Mouse (Mus musculus): ENCODE measurements at regions not wholly inside any gene's neighbourhood (a gene's known extent, or its start where the extent isn't known, plus 50 kb on each side); places are given as distances from the start of the nearest gene placed in this dataset.

- DNase-seq = no peak
Observed at GRCm38 (mm10) chr17:80789706-80790105, 61.4 kb upstream of the Map4k3 start.

- DNase-seq = no peak
Observed at GRCm38 (mm10) chr17:80789000-80789399, 60.7 kb upstream of the Map4k3 start.

- no peak for DNase-seq
Observed at GRCm38 (mm10) chr17:80786858-80787257, 58.6 kb upstream of the Map4k3 start.

GRCm38 (mm10) chr17:80786061-80786851 lies 58.0 kb upstream of the Map4k3 start:
- no peak for DNase-seq

- DNase-seq = no peak
Observed at GRCm38 (mm10) chr17:80785476-80785875, 57.2 kb upstream of the Map4k3 start.

GRCm38 (mm10) chr17:80785049-80785448 lies 56.8 kb upstream of the Map4k3 start:
- no peak for DNase-seq

GRCm38 (mm10) chr17:80782233-80782632 lies 53.9 kb upstream of the Map4k3 start:
- no peak for DNase-seq

- no peak for DNase-seq
Observed at GRCm38 (mm10) chr17:80781621-80782020, 53.3 kb upstream of the Map4k3 start.

- DNase-seq = no peak
Observed at GRCm38 (mm10) chr17:80780303-80780702, 52.0 kb upstream of the Map4k3 start.

GRCm38 (mm10) chr17:80779782-80780181 lies 51.5 kb upstream of the Map4k3 start:
- no peak for DNase-seq
